Mouse (Mus musculus) E14TG2a.4 (cell line): Measurements from ENCODE around the gene Slc38a10.
A peak's percentile ranks its signal among the peaks of the same experiment; 100 is the strongest.

Source experiments
- H3K27me3 ChIP-seq: 2 replicates; pipeline ENCODE4 v1.6.1; 2014; ENCODE audit warnings: low read length, control low read depth; ENCODE audit not compliant: insufficient read depth
- H3K36me3 ChIP-seq: 2 replicates; pipeline ENCODE4 v1.6.1; 2014; ENCODE audit warnings: low read length, control low read depth; ENCODE audit not compliant: insufficient read depth
- H3K4me1 ChIP-seq: replicated peaks from 2 replicates; pipeline ENCODE4 v1.6.1; 2014; ENCODE audit warnings: low read depth, low read length, control low read depth
- H3K4me3 ChIP-seq: replicated peaks from 2 replicates; pipeline ENCODE4 v1.5.1; 2014; ENCODE audit warnings: mild to moderate bottlenecking, low read length
- H3K9me3 ChIP-seq: 2 replicates; pipeline ENCODE4 v1.6.1; 2014; ENCODE audit warnings: low read length, control low read depth
- CTCF ChIP-seq: conservative IDR thresholded peaks from 2 replicates; pipeline ENCODE4 v1.5.1; 2014; ENCODE audit warnings: low read length
- NANOG ChIP-seq: IDR thresholded peaks from 2 replicates; pipeline ENCODE4 v1.6.1; 2014; ENCODE audit warnings: borderline replicate concordance, low read length, mixed read lengths
- POU5F1 ChIP-seq: IDR thresholded peaks from 2 replicates; pipeline ENCODE4 v1.6.1; 2014; ENCODE audit warnings: low read length, borderline replicate concordance

Slc38a10 gene

DNA sequence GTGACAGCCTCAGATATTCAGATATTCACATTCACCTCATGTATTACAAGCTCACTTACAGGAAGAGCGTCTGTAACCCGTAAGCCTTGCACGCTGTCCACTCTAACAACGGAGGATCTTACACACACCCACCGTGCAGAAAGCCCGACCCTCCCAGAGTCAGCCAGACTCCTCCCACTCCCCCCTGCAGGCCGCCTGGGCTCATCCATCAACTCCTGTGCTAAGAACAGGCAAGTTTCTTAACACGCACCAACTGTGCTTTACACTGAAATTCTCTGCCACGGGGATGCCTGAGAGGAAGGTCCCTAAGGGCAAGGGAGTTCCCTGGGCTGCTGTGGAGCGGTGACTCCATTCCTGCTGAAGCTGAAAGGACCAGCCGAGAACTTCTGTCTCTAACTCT lies 81.9 kb downstream of the Slc38a10 start:
- H3K36me3 ChIP-seq, result peaks cover 90% of the 10 kb centered on the region
- H3K9me3 ChIP-seq, result no peaks in the 10 kb centered on the region
- H3K4me1 ChIP-seq, result peaks cover 94% of the 10 kb centered on the region
- no peaks in the 10 kb centered on the region for H3K27me3 ChIP-seq
- peak overlapping the region; percentile 39; the same call in 1 of the 2 replicates for H3K4me3 ChIP-seq
- no peak for TF ChIP-seq POU5F1
- TF ChIP-seq CTCF, result no peak
- no peak for TF ChIP-seq NANOG

DNA sequence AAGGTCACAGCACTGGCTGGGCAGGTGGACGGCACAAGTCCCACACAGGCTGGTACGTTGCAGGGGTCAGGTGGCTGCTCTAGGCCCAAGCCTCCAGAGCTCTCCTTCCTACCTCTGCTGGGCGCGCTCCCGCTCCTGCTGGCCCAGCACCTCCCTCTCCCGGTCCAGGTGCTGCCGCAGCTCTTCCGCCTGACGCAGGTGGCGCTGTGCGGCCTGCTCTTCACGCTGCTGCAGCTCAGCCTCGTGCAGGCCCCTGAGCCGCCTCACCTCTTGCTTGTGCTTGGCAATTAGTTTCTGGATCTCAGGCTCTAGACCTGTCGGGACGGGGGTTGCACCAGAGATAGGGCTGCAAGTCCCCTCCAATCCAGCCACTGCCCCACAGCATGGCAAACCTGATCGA lies 83.3 kb downstream of the Slc38a10 start:
- Histone ChIP-seq H3K4me1 (peaks cover 80% of the 10 kb centered on the region), H3K9me3 (no peaks in the 10 kb centered on the region), H3K36me3 (peaks cover 91% of the 10 kb centered on the region), H3K4me3 (no peak overlapping the region), H3K27me3 (no peaks in the 10 kb centered on the region)
- peak; percentile 11; the same call in 1 of the 2 replicates for TF ChIP-seq CTCF
- no peak for TF ChIP-seq NANOG

DNA sequence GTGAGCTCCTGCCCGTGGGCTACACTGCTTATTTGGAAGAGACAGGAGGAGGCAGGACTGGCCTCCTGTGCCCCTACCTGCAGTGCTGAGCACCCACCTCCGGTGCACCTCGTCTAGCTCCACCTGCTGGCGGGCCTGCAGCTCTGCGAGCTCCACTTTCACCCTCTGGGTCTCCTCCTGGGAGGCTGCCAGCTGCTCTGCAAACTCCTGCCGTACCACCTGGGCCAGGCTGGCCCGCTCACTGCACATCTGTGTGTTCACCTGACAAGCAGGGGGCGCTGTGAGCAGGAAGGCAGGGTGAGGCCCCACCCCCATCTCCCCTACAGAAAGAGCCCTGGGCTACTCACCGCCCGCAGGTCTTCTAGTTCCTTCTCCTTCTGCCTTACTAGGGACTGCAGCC lies 85.9 kb downstream of the Slc38a10 start:
- Histone ChIP-seq H3K9me3 (no peaks in the 10 kb centered on the region), H3K27me3 (no peaks in the 10 kb centered on the region), H3K4me1 (peaks cover 64% of the 10 kb centered on the region), H3K36me3 (peaks cover 70% of the 10 kb centered on the region), H3K4me3 (peak overlapping the region; percentile 50)
- TF ChIP-seq NANOG (no peak), CTCF (peak; percentile 75)

DNA sequence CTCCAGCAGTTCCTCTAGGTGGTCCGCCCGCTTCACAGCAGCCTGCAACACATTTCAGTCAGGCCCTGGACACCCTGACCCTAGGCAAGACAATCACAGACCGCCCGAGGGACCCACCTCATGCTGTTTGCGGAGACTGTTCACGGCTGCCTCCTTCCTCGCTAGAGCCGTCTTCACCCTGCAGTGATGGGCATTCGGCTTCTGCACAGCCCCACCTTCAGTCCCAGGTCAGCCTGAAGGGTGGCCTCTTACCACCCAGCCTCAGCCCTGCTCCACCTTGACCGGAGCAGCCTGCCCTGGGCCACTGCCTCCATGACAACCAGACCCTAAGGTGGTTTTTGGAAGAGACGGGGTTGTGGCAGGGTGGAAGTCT lies 86.5 kb downstream of the Slc38a10 start:
- TF ChIP-seq POU5F1 (no peak), CTCF (no peak), NANOG (no peak)
- peaks cover 64% of the 10 kb centered on the region for H3K36me3 ChIP-seq
- 0 out of 2 replicates have a peak overlapping the region, but pooled peaks have one; percentile 13 for H3K4me3 ChIP-seq
- peaks cover 59% of the 10 kb centered on the region for H3K4me1 ChIP-seq
- no peaks in the 10 kb centered on the region for H3K27me3 ChIP-seq
- no peaks in the 10 kb centered on the region for H3K9me3 ChIP-seq

DNA sequence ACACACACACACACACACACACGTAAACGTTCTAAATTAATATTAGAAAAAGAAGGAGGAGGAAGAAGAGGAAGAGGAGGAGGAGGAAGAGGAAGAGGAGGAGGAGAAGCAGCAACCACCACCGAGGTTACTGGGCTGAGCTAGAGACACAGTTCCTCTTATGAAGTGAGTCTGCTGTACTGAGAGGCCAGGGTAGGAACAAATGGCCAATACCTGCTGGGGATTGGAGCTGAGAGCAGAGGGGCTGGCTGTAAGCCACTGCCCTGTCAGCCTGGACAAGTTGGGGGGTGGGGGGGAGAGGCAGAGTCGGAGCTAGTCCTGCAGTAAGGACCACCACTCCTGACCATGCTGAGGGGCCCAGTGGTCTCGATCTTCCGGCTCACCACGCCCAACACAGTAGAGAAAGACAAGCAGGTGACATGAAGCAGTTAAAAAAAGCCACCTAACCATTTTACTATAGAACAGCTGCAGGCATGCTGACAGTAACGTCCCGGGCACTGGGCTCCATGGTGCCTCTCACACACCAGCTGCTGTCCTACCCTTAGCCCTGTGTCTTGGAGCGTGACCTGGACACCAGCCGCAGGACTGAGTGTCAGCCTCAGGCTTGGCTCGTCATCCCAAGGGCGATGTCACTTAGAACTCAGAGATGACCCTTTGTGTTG lies 87.0 kb downstream of the Slc38a10 start:
- H3K36me3 ChIP-seq, result peaks cover 59% of the 10 kb centered on the region
- no peak overlapping the region for H3K4me3 ChIP-seq
- H3K9me3 ChIP-seq, result no peaks in the 10 kb centered on the region
- no peak for TF ChIP-seq POU5F1
- TF ChIP-seq CTCF, result no peak
- no peak for TF ChIP-seq NANOG
- H3K4me1 ChIP-seq, result peaks cover 54% of the 10 kb centered on the region
- H3K27me3 ChIP-seq, result no peaks in the 10 kb centered on the region

DNA sequence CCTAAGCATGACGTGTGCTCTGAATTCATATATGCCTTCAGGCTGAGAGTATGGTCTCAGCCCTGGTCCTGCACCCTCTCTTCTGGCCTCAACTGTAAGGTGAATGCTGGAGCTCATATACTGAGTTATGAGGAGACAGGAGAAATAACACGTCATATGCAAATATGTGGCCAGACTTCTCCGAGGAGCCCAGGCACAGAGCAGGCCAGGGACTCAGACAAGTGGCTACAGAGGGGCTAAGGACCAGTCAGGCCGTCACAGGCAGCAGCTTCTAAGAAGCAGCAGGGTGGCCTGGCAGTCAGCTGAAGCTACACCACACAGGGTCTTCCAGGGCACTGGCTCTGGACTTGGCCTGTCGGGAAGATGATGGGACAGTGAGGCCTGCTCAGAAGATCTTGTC lies 87.8 kb downstream of the Slc38a10 start:
- peaks cover 52% of the 10 kb centered on the region for H3K36me3 ChIP-seq
- TF ChIP-seq CTCF, result no peak
- TF ChIP-seq POU5F1, result no peak
- TF ChIP-seq NANOG, result no peak
- H3K27me3 ChIP-seq, result no peaks in the 10 kb centered on the region

DNA sequence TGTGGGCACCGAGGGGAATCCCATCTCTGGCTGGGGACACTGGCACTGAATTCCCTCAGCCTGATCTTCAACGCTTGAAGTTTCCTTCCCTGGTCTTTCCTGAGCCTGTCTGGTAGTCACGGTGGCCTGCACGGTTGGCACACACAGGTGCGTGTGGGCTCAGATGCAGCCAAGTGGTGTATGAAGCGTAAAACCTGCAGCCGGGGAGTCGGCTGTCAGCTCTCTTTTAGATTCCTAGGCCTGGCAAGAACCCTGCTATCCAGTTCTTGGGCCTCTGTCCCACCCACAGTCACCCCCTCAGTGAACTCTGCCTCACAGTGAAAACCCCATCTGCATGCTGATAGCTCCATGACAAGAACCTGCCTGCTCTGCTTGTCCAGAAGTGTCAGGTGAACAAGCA lies 90.5 kb downstream of the Slc38a10 start:
- Histone ChIP-seq H3K4me3 (no peak overlapping the region), H3K36me3 (peaks cover 27% of the 10 kb centered on the region), H3K27me3 (no peaks in the 10 kb centered on the region), H3K4me1 (peaks cover 24% of the 10 kb centered on the region), H3K9me3 (no peaks in the 10 kb centered on the region)
- TF ChIP-seq CTCF (no peak), NANOG (no peak), POU5F1 (no peak)

More for the DNA sequence above, 87.8 kb downstream of the Slc38a10 start:
- Histone ChIP-seq H3K4me3 (no peak overlapping the region), H3K4me1 (peaks cover 46% of the 10 kb centered on the region), H3K9me3 (no peaks in the 10 kb centered on the region)

DNA sequence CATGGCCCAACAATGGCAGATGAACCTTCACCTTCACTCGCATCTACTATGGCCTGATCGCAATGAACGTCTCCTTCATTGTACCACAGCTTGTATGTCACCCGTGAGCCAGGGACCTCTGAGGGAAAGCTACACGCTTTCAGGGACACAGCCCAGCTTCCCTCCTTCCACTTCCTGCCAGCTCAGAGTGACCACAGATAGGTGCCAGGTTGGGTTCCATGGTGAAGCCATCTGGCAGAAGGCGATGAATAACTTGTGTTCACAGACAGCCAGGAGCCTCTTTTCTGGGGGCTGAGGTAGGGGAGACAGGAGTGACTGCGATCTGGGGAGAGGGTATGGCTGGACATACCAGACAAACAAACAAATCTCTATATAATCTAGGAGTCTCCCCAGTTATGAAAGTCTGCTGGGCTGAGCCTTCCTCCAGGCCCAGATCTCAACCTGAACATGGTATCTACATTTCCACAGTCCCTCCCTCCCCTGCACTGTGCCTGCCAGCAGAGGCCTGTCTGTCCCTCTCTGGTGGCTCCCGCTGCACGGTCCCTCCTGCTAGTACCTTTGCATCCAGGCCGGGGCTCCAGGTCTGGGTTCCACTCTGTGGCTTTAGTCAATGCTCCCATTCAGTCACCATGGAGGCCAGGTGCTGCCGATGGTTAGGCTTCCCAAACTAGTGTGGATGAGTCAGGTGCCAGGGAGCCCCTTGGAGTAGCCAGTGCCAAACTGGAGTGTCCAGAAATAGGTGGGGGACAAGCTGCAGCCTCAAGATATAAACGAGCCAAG lies 95.0 kb downstream of the Slc38a10 start:
- no peaks in the 10 kb centered on the region for H3K9me3 ChIP-seq

More for the DNA sequence above, 95.0 kb downstream of the Slc38a10 start:
- Histone ChIP-seq H3K4me3 (no peak overlapping the region), H3K4me1 (peaks cover 18% of the 10 kb centered on the region), H3K27me3 (no peaks in the 10 kb centered on the region), H3K36me3 (no peaks in the 10 kb centered on the region)
- TF ChIP-seq POU5F1 (no peak), NANOG (no peak), CTCF (no peak)
